Mouse (Mus musculus): ENCODE results near the gene A930004D18Rik. TPM values are rescaled to one million over a fixed set of nuclear protein-coding genes. Genes with fewer than 3 reads are reported as not detected.

Gene A930004D18Rik
- polyA plus RNA-seq, 1 experiment from 2014 or later = 9.4 TPM

GRCm38 (mm10) chr2:18032538-18032895 is 5.0 kb downstream of the A930004D18Rik start:
- WGBS = 36% methylated on average over 5 of the region's 5 CpGs
- peak overlapping the region; percentile 88; the same call in 1 of the 2 replicates for H3K4me2 ChIP-seq (replicated peaks; ENCODE audit: low read depth, low read length)
- H3K4me1 ChIP-seq (ENCODE audit: control insufficient read depth, insufficient read depth, low read length) = peaks cover 31% of the 10 kb centered on the region

GRCm38 (mm10) chr2:18031831-18032537 is 5.6 kb downstream of the A930004D18Rik start:
- H3K9me3 ChIP-seq (ENCODE audit: control insufficient read depth, low read length) = no peaks in the 10 kb centered on the region
- ATAC-seq (ENCODE audit: low FRiP score, low TSS enrichment) = peak; percentile 36
- peak overlapping the region; percentile 72 for H3K27ac ChIP-seq (ENCODE audit: low read depth, low read length)
- H3K4me2 ChIP-seq (replicated peaks; ENCODE audit: low read depth, low read length) = peak overlapping the region; percentile 88
- H3K36me3 ChIP-seq (ENCODE audit: control insufficient read depth, insufficient read depth, low read length) = no peaks in the 10 kb centered on the region
- WGBS = 3% methylated on average over 33 of the region's 34 CpGs
- peaks cover 31% of the 10 kb centered on the region for H3K4me1 ChIP-seq (ENCODE audit: control insufficient read depth, insufficient read depth, low read length)
- peak overlapping the region; percentile 37 for H3K4me3 ChIP-seq (ENCODE audit: low read length)
- no peaks in the 10 kb centered on the region for H3K27me3 ChIP-seq (ENCODE audit: control insufficient read depth, insufficient read depth, low read length)
- H3K9ac ChIP-seq (ENCODE audit: low read depth, low read length) = peak overlapping the region; percentile 83

More at GRCm38 (mm10) chr2:18032538-18032895, 5.0 kb downstream of the A930004D18Rik start:
- H3K9ac ChIP-seq (ENCODE audit: low read depth, low read length) = peak overlapping the region; percentile 83; the same call in 1 of the 2 replicates
- H3K9me3 ChIP-seq (ENCODE audit: control insufficient read depth, low read length) = no peaks in the 10 kb centered on the region
- no peaks in the 10 kb centered on the region for H3K36me3 ChIP-seq (ENCODE audit: control insufficient read depth, insufficient read depth, low read length)
- no peak overlapping the region for H3K4me3 ChIP-seq (ENCODE audit: low read length)
- ATAC-seq (ENCODE audit: low FRiP score, low TSS enrichment) = no peak
- H3K27me3 ChIP-seq (ENCODE audit: control insufficient read depth, insufficient read depth, low read length) = no peaks in the 10 kb centered on the region
- peak overlapping the region; percentile 72; the same call in 1 of the 2 replicates for H3K27ac ChIP-seq (ENCODE audit: low read depth, low read length)

- 3% methylated on average over 26 of the region's 26 CpGs for WGBS
- Histone ChIP-seq H3K9me3 (ENCODE audit: control insufficient read depth, low read length) (no peaks in the 10 kb centered on the region), H3K9ac (ENCODE audit: low read depth, low read length) (peak overlapping the region; percentile 83), H3K4me1 (ENCODE audit: control insufficient read depth, insufficient read depth, low read length) (peaks cover 36% of the 10 kb centered on the region), H3K36me3 (ENCODE audit: control insufficient read depth, insufficient read depth, low read length) (no peaks in the 10 kb centered on the region), H3K4me2 (replicated peaks; ENCODE audit: low read depth, low read length) (peak overlapping the region; percentile 88), H3K4me3 (ENCODE audit: low read length) (peak overlapping the region; percentile 37), H3K27ac (ENCODE audit: low read depth, low read length) (peak overlapping the region; percentile 72), H3K27me3 (ENCODE audit: control insufficient read depth, insufficient read depth, low read length) (no peaks in the 10 kb centered on the region)
- ATAC-seq (ENCODE audit: low FRiP score, low TSS enrichment) = no peak
Observed at GRCm38 (mm10) chr2:18031271-18031821, 6.2 kb downstream of the A930004D18Rik start.

- Histone ChIP-seq H3K9me3 (ENCODE audit: control insufficient read depth, low read length) (no peaks in the 10 kb centered on the region), H3K27ac (ENCODE audit: low read depth, low read length) (no peak overlapping the region)
- WGBS = 51% methylated on average over 8 of the region's 8 CpGs
Observed at GRCm38 (mm10) chr2:18030581-18030980, 7.0 kb downstream of the A930004D18Rik start.

GRCm38 (mm10) chr2:18029656-18030055 is 7.9 kb downstream of the A930004D18Rik start:
- peaks cover 40% of the 10 kb centered on the region for H3K4me1 ChIP-seq (ENCODE audit: control insufficient read depth, insufficient read depth, low read length)

More at GRCm38 (mm10) chr2:18030581-18030980, 7.0 kb downstream of the A930004D18Rik start:
- no peak for ATAC-seq (ENCODE audit: low FRiP score, low TSS enrichment)
- H3K4me3 ChIP-seq (ENCODE audit: low read length) = no peak overlapping the region
- H3K4me1 ChIP-seq (ENCODE audit: control insufficient read depth, insufficient read depth, low read length) = peaks cover 40% of the 10 kb centered on the region
- no peaks in the 10 kb centered on the region for H3K27me3 ChIP-seq (ENCODE audit: control insufficient read depth, insufficient read depth, low read length)
- peak overlapping the region; percentile 88 for H3K4me2 ChIP-seq (replicated peaks; ENCODE audit: low read depth, low read length)
- no peaks in the 10 kb centered on the region for H3K36me3 ChIP-seq (ENCODE audit: control insufficient read depth, insufficient read depth, low read length)
- 0 out of 2 replicates have a peak overlapping the region, but pooled peaks have one; percentile 5 for H3K9ac ChIP-seq (ENCODE audit: low read depth, low read length)

GRCm38 (mm10) chr2:18028140-18029021 is 9.2 kb downstream of the A930004D18Rik start:
- Histone ChIP-seq H3K9me3 (ENCODE audit: control insufficient read depth, low read length) (no peaks in the 10 kb centered on the region), H3K4me3 (ENCODE audit: low read length) (peak overlapping the region; percentile 60), H3K4me1 (ENCODE audit: control insufficient read depth, insufficient read depth, low read length) (peaks cover 35% of the 10 kb centered on the region), H3K27ac (ENCODE audit: low read depth, low read length) (peak overlapping the region; percentile 99), H3K27me3 (ENCODE audit: control insufficient read depth, insufficient read depth, low read length) (no peaks in the 10 kb centered on the region), H3K4me2 (replicated peaks; ENCODE audit: low read depth, low read length) (peak overlapping the region; percentile 95), H3K36me3 (ENCODE audit: control insufficient read depth, insufficient read depth, low read length) (no peaks in the 10 kb centered on the region), H3K9ac (ENCODE audit: low read depth, low read length) (peak overlapping the region; percentile 92)
- ATAC-seq (ENCODE audit: low FRiP score, low TSS enrichment) = peak; percentile 67
- under 1% methylated on average over 61 of the region's 61 CpGs for WGBS

More at GRCm38 (mm10) chr2:18029656-18030055, 7.9 kb downstream of the A930004D18Rik start:
- Histone ChIP-seq H3K27ac (ENCODE audit: low read depth, low read length) (no peak overlapping the region), H3K4me3 (ENCODE audit: low read length) (no peak overlapping the region), H3K4me2 (replicated peaks; ENCODE audit: low read depth, low read length) (no peak overlapping the region), H3K27me3 (ENCODE audit: control insufficient read depth, insufficient read depth, low read length) (no peaks in the 10 kb centered on the region), H3K36me3 (ENCODE audit: control insufficient read depth, insufficient read depth, low read length) (no peaks in the 10 kb centered on the region), H3K9me3 (ENCODE audit: control insufficient read depth, low read length) (no peaks in the 10 kb centered on the region), H3K9ac (ENCODE audit: low read depth, low read length) (no peak overlapping the region)
- 83% methylated on average over 7 of the region's 7 CpGs for whole genome bisulfite sequencing
- ATAC-seq (ENCODE audit: low FRiP score, low TSS enrichment) = no peak

GRCm38 (mm10) chr2:18027448-18028139 is 9.9 kb downstream of the A930004D18Rik start:
- Histone ChIP-seq H3K4me3 (ENCODE audit: low read length) (peak overlapping the region; percentile 60), H3K27me3 (ENCODE audit: control insufficient read depth, insufficient read depth, low read length) (no peaks in the 10 kb centered on the region), H3K36me3 (ENCODE audit: control insufficient read depth, insufficient read depth, low read length) (no peaks in the 10 kb centered on the region), H3K4me1 (ENCODE audit: control insufficient read depth, insufficient read depth, low read length) (peaks cover 27% of the 10 kb centered on the region), H3K27ac (ENCODE audit: low read depth, low read length) (peak overlapping the region; percentile 99), H3K9ac (ENCODE audit: low read depth, low read length) (peak overlapping the region; percentile 92), H3K4me2 (replicated peaks; ENCODE audit: low read depth, low read length) (peak overlapping the region; percentile 95), H3K9me3 (ENCODE audit: control insufficient read depth, low read length) (no peaks in the 10 kb centered on the region)
- 0% methylated on average over 43 of the region's 44 CpGs for WGBS
- peak; percentile 94 for ATAC-seq (ENCODE audit: low FRiP score, low TSS enrichment)
